Mouse (Mus musculus) embryonic stem cell, embryonic (primary cell): ENCODE results near the gene Morn4.

Experiments used
- CTCF ChIA-PET, 4 experiments: fragments of 300-600 bp in 2 of 4; fragments of 350-600 bp in 2 of 4; sonication (Branson Sonifier 250); formaldehyde crosslinking; loops; one replicate each; lab custom pipeline; 2022; ENCODE audit warnings: inconsistent platforms in 2 of 4; lab: Charles Lee
- POLR2A ChIA-PET, 4 experiments: fragments of 300-600 bp in 2 of 4; fragments of 350-600 bp in 2 of 4; sonication (Branson Sonifier 250); formaldehyde crosslinking; loops; one replicate each; lab custom pipeline; 2022; ENCODE audit warnings: antibody characterized with exemption in 4 of 4, inconsistent platforms in 1 of 4; lab: Charles Lee

Morn4 gene

GRCm38 (mm10) chr19:42115783-42116335 is 29.7 kb upstream of the Morn4 start:
- ChIA-PET CTCF (interaction anchor here in 1 of 4 experiments (0.6 kb wide), 1 partner anchor 536 kb away, joined by 4 read pairs; no protein-coding TSS in a partner anchor), POLR2A (interaction anchor here in 3 of 4 experiments (0.8 to 4.6 kb wide), 5 partner anchors 10 to 13 kb away, joined by 3 to 56 read pairs (median 4); partner anchors contain the start of gene Avpi1 (in 3 of the 3))

GRCm38 (mm10) chr19:42104681-42105080 is 18.5 kb upstream of the Morn4 start:
- POLR2A ChIA-PET, result interaction anchor here in 2 of 4 experiments (0.6 to 2.3 kb wide), 6 partner anchors 15 to 1423 kb away, joined by 3 to 13 read pairs (median 3); partner anchors contain the start of gene Pi4k2a (in 2 of the 2)
- CTCF ChIA-PET, result interaction anchor here in 1 of 4 experiments (1.0 kb wide), 2 partner anchors 47 to 61 kb away, joined by 3 to 4 read pairs; no protein-coding TSS in a partner anchor

- CTCF ChIA-PET, result no interaction called here
These were observed 13.2 kb upstream of the Morn4 start for GRCm38 (mm10) chr19:42099406-42099805.

GRCm38 (mm10) chr19:42090637-42091141 is 4.5 kb upstream of the Morn4 start:
- ChIA-PET CTCF (interaction anchor here (0.6 to 2.9 kb wide), 19 partner anchors 19 to 349 kb away, joined by 3 to 18 read pairs (median 4); partner anchors contain the start of genes Ankrd2 (in 1 of the 4), Hoga1 (in 1 of the 4) and Marveld1 (in 1 of the 4)), POLR2A (interaction anchor here in 3 of 4 experiments (0.5 to 9.1 kb wide), 78 partner anchors 8 to 674 kb away, joined by 3 to 133 read pairs (median 5); partner anchors contain the start of genes Avpi1 (in 3 of the 3), Hoga1 (in 3 of the 3), Marveld1 (in 2 of the 3) and Pgam1 (in 2 of the 3))

More at GRCm38 (mm10) chr19:42099406-42099805, 13.2 kb upstream of the Morn4 start:
- POLR2A ChIA-PET, result interaction anchor here in 2 of 4 experiments (0.7 to 1.4 kb wide), 3 partner anchors 8 to 104 kb away, joined by 3 to 5 read pairs (median 4); partner anchors contain the start of gene Pi4k2a (in 1 of the 2)

GRCm38 (mm10) chr19:42089748-42090595 is 3.8 kb upstream of the Morn4 start, which contains the start of gene Pi4k2a:
Gene Pi4k2a (plus strand): TSS chr19:42090470.
- ChIA-PET POLR2A (interaction anchor here in 3 of 4 experiments (0.5 to 9.1 kb wide), 93 partner anchors 9 to 674 kb away, joined by 3 to 133 read pairs (median 5); partner anchors contain the start of genes Avpi1 (in 3 of the 3), Hoga1 (in 3 of the 3), Marveld1 (in 2 of the 3) and Pgam1 (in 2 of the 3)), CTCF (interaction anchor here (0.6 to 2.9 kb wide), 27 partner anchors 18 to 350 kb away, joined by 3 to 18 read pairs (median 4); partner anchors contain the start of genes Ankrd2 (in 2 of the 4), Avpi1 (in 1 of the 4), Hoga1 (in 1 of the 4) and Marveld1 (in 1 of the 4))

GRCm38 (mm10) chr19:42089103-42089747 is 3.1 kb upstream of the Morn4 start:
- ChIA-PET POLR2A (interaction anchor here in 3 of 4 experiments (0.6 to 9.1 kb wide), 67 partner anchors 10 to 343 kb away, joined by 3 to 133 read pairs (median 6); partner anchors contain the start of genes Avpi1 (in 3 of the 3), Hoga1 (in 3 of the 3), Exosc1 (in 2 of the 3) and Marveld1 (in 2 of the 3)), CTCF (interaction anchor here (0.5 to 2.9 kb wide), 19 partner anchors 18 to 450 kb away, joined by 3 to 18 read pairs (median 4); partner anchors contain the start of genes Ankrd2 (in 1 of the 4), Avpi1 (in 1 of the 4), Hoga1 (in 1 of the 4) and Marveld1 (in 1 of the 4))

GRCm38 (mm10) chr19:42085690-42086089 is 467 bp downstream of the Morn4 start:
- ChIA-PET CTCF (no interaction called here), POLR2A (interaction anchor here in 3 of 4 experiments (1.0 to 1.5 kb wide), 3 partner anchors 10 to 44 kb away, joined by 3 to 8 read pairs (median 4); partner anchors contain the start of gene Avpi1 (in 1 of the 3))

GRCm38 (mm10) chr19:42081613-42082012 is 4.5 kb downstream of the Morn4 start:
- POLR2A ChIA-PET, result interaction anchor here in 3 of 4 experiments (0.7 to 5.6 kb wide), 4 partner anchors 8 to 236 kb away, joined by 3 to 25 read pairs (median 4); partner anchors contain the start of gene Pi4k2a (in 1 of the 3)
- CTCF ChIA-PET, result interaction anchor here in 1 of 4 experiments (1.4 kb wide), 1 partner anchor 11 kb away, joined by 3 read pairs; no protein-coding TSS in a partner anchor

GRCm38 (mm10) chr19:42080469-42080868 is 5.7 kb downstream of the Morn4 start:
- CTCF ChIA-PET, result interaction anchor here in 3 of 4 experiments (0.6 to 1.4 kb wide), 4 partner anchors 9 to 826 kb away, joined by 3 to 5 read pairs (median 3); no protein-coding TSS in a partner anchor

GRCm38 (mm10) chr19:42079950-42080349 is 6.2 kb downstream of the Morn4 start:
- ChIA-PET CTCF (interaction anchor here in 2 of 4 experiments (1.0 to 1.3 kb wide), 2 partner anchors 9 to 86 kb away, joined by 3 read pairs; no protein-coding TSS in a partner anchor), POLR2A (interaction anchor here (0.6 to 7.4 kb wide), 10 partner anchors 9 to 500 kb away, joined by 3 to 66 read pairs (median 3); partner anchors contain the start of genes Avpi1 (in 2 of the 4) and Pi4k2a (in 2 of the 4))

More at GRCm38 (mm10) chr19:42080469-42080868, 5.7 kb downstream of the Morn4 start:
- POLR2A ChIA-PET, result interaction anchor here in 3 of 4 experiments (0.8 to 7.4 kb wide), 7 partner anchors 9 to 61 kb away, joined by 3 to 66 read pairs (median 3); partner anchors contain the start of gene Pi4k2a (in 2 of the 3)

GRCm38 (mm10) chr19:42079006-42079405 is 7.2 kb downstream of the Morn4 start:
- POLR2A ChIA-PET, result interaction anchor here in 3 of 4 experiments (0.9 to 7.4 kb wide), 7 partner anchors 10 to 79 kb away, joined by 3 to 66 read pairs (median 5); partner anchors contain the start of genes Avpi1 (in 2 of the 3) and Pi4k2a (in 2 of the 3)
- CTCF ChIA-PET, result interaction anchor here (0.6 to 1.1 kb wide), 6 partner anchors 9 to 1773 kb away, joined by 3 to 7 read pairs (median 4); no protein-coding TSS in a partner anchor

- POLR2A ChIA-PET, result interaction anchor here in 2 of 4 experiments (1.5 to 7.4 kb wide), 6 partner anchors 10 to 80 kb away, joined by 4 to 66 read pairs (median 6); partner anchors contain the start of genes Pi4k2a (in 2 of the 2) and Avpi1 (in 1 of the 2)
- CTCF ChIA-PET, result interaction anchor here in 3 of 4 experiments (0.6 to 1.1 kb wide), 5 partner anchors 9 to 1774 kb away, joined by 3 to 7 read pairs (median 3); no protein-coding TSS in a partner anchor
These were observed 7.6 kb downstream of the Morn4 start for GRCm38 (mm10) chr19:42078566-42078965.

GRCm38 (mm10) chr19:42075992-42076391 is 10.2 kb downstream of the Morn4 start:
- CTCF ChIA-PET, result interaction anchor here (0.6 to 1.1 kb wide), 6 partner anchors 41 to 90 kb away, joined by 3 to 11 read pairs (median 3); partner anchors contain the start of gene Ankrd2 (in 1 of the 4)
- POLR2A ChIA-PET, result interaction anchor here in 3 of 4 experiments (0.5 to 7.4 kb wide), 11 partner anchors 10 to 53 kb away, joined by 3 to 66 read pairs (median 4); partner anchors contain the start of genes Pi4k2a (in 3 of the 3), Avpi1 (in 2 of the 3), Ankrd2 (in 1 of the 3) and Morn4 (in 1 of the 3)

GRCm38 (mm10) chr19:42075051-42075450 is 11.1 kb downstream of the Morn4 start:
- CTCF ChIA-PET, result interaction anchor here in 2 of 4 experiments (0.6 to 1.1 kb wide), 4 partner anchors 30 to 756 kb away, joined by 3 read pairs; partner anchors contain the start of gene Hoga1 (in 1 of the 2)
- POLR2A ChIA-PET, result interaction anchor here in 3 of 4 experiments (1.0 to 7.4 kb wide), 5 partner anchors 15 to 54 kb away, joined by 3 to 66 read pairs (median 5); partner anchors contain the start of genes Avpi1 (in 2 of the 3) and Pi4k2a (in 2 of the 3)

- ChIA-PET CTCF (interaction anchor here in 3 of 4 experiments (0.5 to 3.2 kb wide), 12 partner anchors 27 to 173 kb away, joined by 3 to 12 read pairs (median 4); partner anchors contain the start of genes Ankrd2 (in 1 of the 3) and Hoga1 (in 1 of the 3)), POLR2A (interaction anchor here in 3 of 4 experiments (0.6 to 5.0 kb wide), 9 partner anchors 13 to 98 kb away, joined by 3 to 30 read pairs (median 4); partner anchors contain the start of genes Pi4k2a (in 2 of the 3), Avpi1 (in 1 of the 3), Hoga1 (in 1 of the 3) and Morn4 (in 1 of the 3))
These were observed 13.4 kb downstream of the Morn4 start for GRCm38 (mm10) chr19:42072802-42073201.
